Comparison of ENCODE assay signal across 18 mouse cellular contexts in the genomic region with DNA sequence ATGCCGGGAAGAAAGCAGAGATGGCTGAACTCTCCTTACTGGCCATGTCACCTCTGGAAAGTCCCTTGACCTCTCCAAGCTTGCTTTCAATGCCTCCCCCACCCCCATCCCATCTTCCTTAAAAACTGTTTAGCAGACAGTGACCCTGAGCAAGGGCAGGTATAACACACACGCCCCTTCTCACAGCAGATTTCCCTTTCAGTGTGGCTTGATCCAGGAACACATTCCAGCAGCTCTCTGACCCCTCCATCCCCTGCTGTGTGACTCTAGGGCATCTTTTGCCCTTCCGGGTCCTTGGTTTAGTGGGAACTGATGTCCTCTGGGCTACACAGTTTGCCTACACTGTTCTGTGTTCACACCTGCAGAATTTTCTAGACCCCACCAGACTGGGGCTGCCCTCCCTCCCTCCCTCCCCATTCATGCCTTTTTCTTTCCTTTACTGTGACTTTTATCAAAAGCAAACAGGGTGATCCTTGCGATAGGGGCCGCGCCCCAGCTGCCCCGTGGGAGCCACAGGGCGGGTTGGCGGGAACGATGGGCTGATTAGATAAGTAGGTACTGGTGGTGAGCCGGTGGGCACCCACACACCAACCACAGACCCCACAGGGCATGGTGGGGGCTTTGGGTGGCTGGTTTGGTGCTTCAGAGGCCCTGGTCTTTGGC. TPM values are rescaled to one million over a fixed set of nuclear protein-coding genes. Genes with fewer than 3 reads are reported as not detected.
A peak's percentile ranks its signal among the peaks of the same experiment; 100 is the strongest.
DNase-seq lines count a peak whose midpoint lies in the region; ATAC-seq and TF ChIP-seq lines count a peak whose summit lies in the region.
"Had no signal": no experiment of that assay in that cellular context is flagged by ENCODE, and none has a peak within 500 bp of the region (broad histone marks: within the 10 kb centered on the region; RNA-seq: fewer than 3 reads in every experiment).

No protein-coding gene starts in this region.

- 72% methylated on average over 11 of the region's 11 CpGs for WGBS in spleen, adult 2 months
- 16% methylated on average over 11 of the region's 11 CpGs for WGBS in liver, embryonic 13.5 days (ENCODE audit: insufficient replicate concordance)
- WGBS in kidney, embryonic 15.5 days = 73% methylated on average over 11 of the region's 11 CpGs

- H3K36me3 ChIP-seq in erythroblast, embryonic 14.5 days (ENCODE audit: control insufficient read depth) = peaks cover 99% of the 10 kb centered on the region
- H3K36me3 ChIP-seq in spleen, adult 2 months (ENCODE audit: control insufficient read depth, insufficient read depth, low read length) = no peaks in the 10 kb centered on the region
- H3K36me3 ChIP-seq in liver, embryonic 13.5 days = peaks cover 84% of the 10 kb centered on the region
- H3K36me3 ChIP-seq in kidney, embryonic 15.5 days = peaks cover 3% of the 10 kb centered on the region; the same call in 1 of the 2 replicates
- H3K36me3 ChIP-seq: limb, embryonic 12.5 days; midbrain, embryonic 12.5 days had no signal

- peak overlapping the region; percentile 6; the same call in 1 of the 2 replicates for H3K27ac ChIP-seq in spleen, adult 2 months (ENCODE audit: insufficient read depth, low read length)
- H3K27ac ChIP-seq in liver, embryonic 13.5 days = peak overlapping the region; percentile 97
- H3K27ac ChIP-seq in kidney, embryonic 15.5 days = no peak overlapping the region
- H3K27ac ChIP-seq: limb, embryonic 12.5 days; midbrain, embryonic 12.5 days had no signal

- no peak for TF ChIP-seq POLR2A in spleen, adult 2 months (IDR thresholded peaks at IDR 0.05; ENCODE audit: low read depth, low read length)

- H3K4me1 ChIP-seq in erythroblast, embryonic 14.5 days (ENCODE audit: control insufficient read depth) = peaks cover 100% of the 10 kb centered on the region
- peaks cover 21% of the 10 kb centered on the region for H3K4me1 ChIP-seq in spleen, adult 2 months (ENCODE audit: control insufficient read depth, insufficient read depth, insufficient read length)
- H3K4me1 ChIP-seq in liver, embryonic 13.5 days (replicated peaks) = peaks cover 100% of the 10 kb centered on the region
- H3K4me1 ChIP-seq in kidney, embryonic 15.5 days = peaks cover 68% of the 10 kb centered on the region

- ATAC-seq in erythroblast, adult 5-6 weeks (replicated peaks; ENCODE audit: low FRiP score, poor library complexity, severe bottlenecking) = no peak
- ATAC-seq in liver, embryonic 13.5 days (ENCODE audit: low read depth) = no peak
- ATAC-seq in kidney, embryonic 15.5 days (replicated peaks; ENCODE audit: low FRiP score) = no peak
- ATAC-seq: activated CD4-positive, CD25-positive, alpha-beta regulatory T cell, adult 4 months had no signal

- no peaks in the 10 kb centered on the region for H3K9me3 ChIP-seq in erythroblast, embryonic 14.5 days (ENCODE audit: control insufficient read depth, low read length)
- H3K9me3 ChIP-seq in liver, embryonic 13.5 days (replicated peaks) = no peaks in the 10 kb centered on the region
- H3K9me3 ChIP-seq in kidney, embryonic 15.5 days (replicated peaks) = no peaks in the 10 kb centered on the region
- H3K9me3 ChIP-seq: limb, embryonic 12.5 days; midbrain, embryonic 12.5 days had no signal

- peak overlapping the region; percentile 54 for H3K4me2 ChIP-seq in liver, embryonic 13.5 days
- H3K4me2 ChIP-seq in kidney, embryonic 15.5 days = no peak overlapping the region
- H3K4me2 ChIP-seq: limb, embryonic 12.5 days; midbrain, embryonic 12.5 days had no signal

- no peaks in the 10 kb centered on the region for H3K27me3 ChIP-seq in erythroblast, embryonic 14.5 days (ENCODE audit: control insufficient read depth)
- H3K27me3 ChIP-seq in spleen, adult 2 months (ENCODE audit: control insufficient read depth, insufficient read depth, low read length) = no peaks in the 10 kb centered on the region
- H3K27me3 ChIP-seq in liver, embryonic 13.5 days = no peaks in the 10 kb centered on the region
- H3K27me3 ChIP-seq in kidney, embryonic 15.5 days = no peaks in the 10 kb centered on the region

- H3K9ac ChIP-seq in liver, embryonic 13.5 days = peak overlapping the region; percentile 99
- no peak overlapping the region for H3K9ac ChIP-seq in kidney, embryonic 15.5 days
- H3K9ac ChIP-seq: midbrain, embryonic 12.5 days had no signal

- DNase-seq in spleen, adult 2 months (ENCODE audit: low read depth in 1 of 2, low spot score in 2 of 2) = no peak
- DNase-seq in spleen, postnatal 14 days (ENCODE audit: low spot score in 2 of 2) = no peak
- peak; percentile 72 for DNase-seq in liver, embryonic 13.5 days
- no peak for DNase-seq in testis, postnatal 10 days (ENCODE audit: low spot score)
- DNase-seq in thymus, postnatal 14 days = no peak
- DNase-seq: cerebellum, adult 11-12 months; heart, postnatal 4 days; lung, postnatal 14 days; thymus, postnatal 4 days had no signal

- peak overlapping the region; percentile 33 for H3K4me3 ChIP-seq in erythroblast, embryonic 14.5 days (replicated peaks)
- H3K4me3 ChIP-seq in spleen, adult 2 months (ENCODE audit: extremely low read depth, insufficient read depth, insufficient read length) = no peak overlapping the region
- H3K4me3 ChIP-seq in liver, embryonic 13.5 days (replicated peaks) = 0 out of 2 replicates have a peak overlapping the region, but pooled peaks have one; percentile 8
- H3K4me3 ChIP-seq in kidney, embryonic 15.5 days (replicated peaks) = no peak overlapping the region
- H3K4me3 ChIP-seq: limb, embryonic 12.5 days; midbrain, embryonic 12.5 days had no signal

- no peak for TF ChIP-seq CTCF in spleen, adult 2 months (IDR thresholded peaks at IDR 0.05; ENCODE audit: extremely low read depth, insufficient read depth, insufficient read length, insufficient replicate concordance)

RNA-seq across cellular contexts. Expression of a gene that starts 37.2 kb away (rescaled TPM):
- polyA plus RNA-seq in erythroblast, embryonic 14.5 days (2012) = 331 and 361 TPM in 2 replicates
- 54.2 and 55.4 TPM in 2 replicates for total RNA-seq in erythroblast, adult 5-6 weeks (2015; ENCODE audit: low replicate concordance)
- total RNA-seq in erythroblast, adult 5-6 weeks (2017; ENCODE audit: low replicate concordance) = 196 and 459 TPM in 2 replicates
- 73.3 and 113 TPM in 2 replicates for polyA plus RNA-seq in spleen, adult 2 months (2012; rRNA removed)
- polyA plus RNA-seq in liver, embryonic 13.5 days (2015; fragmentation: Nextera tagmentation; extraction: Ambion mirVana) = 10.0 and 11.7 TPM in 2 replicates
- polyA plus RNA-seq in kidney, embryonic 15.5 days (2015; fragmentation: Nextera tagmentation; extraction: Ambion mirVana) = 2.2 and 2.4 TPM in 2 replicates

RNA-seq across cellular contexts. Expression of a gene that starts 41.4 kb away (rescaled TPM):
- polyA plus RNA-seq in erythroblast, embryonic 14.5 days (2012) = not detected in 2 replicates
- not detected in 2 replicates for total RNA-seq in erythroblast, adult 5-6 weeks (2015; ENCODE audit: low replicate concordance)
- not detected in 2 replicates for total RNA-seq in erythroblast, adult 5-6 weeks (2017; ENCODE audit: low replicate concordance)
- polyA plus RNA-seq in spleen, adult 2 months (2012; rRNA removed) = 0.12 TPM in 1 of 2 replicates, not detected in the other
- not detected in 2 replicates for polyA plus RNA-seq in liver, embryonic 13.5 days (2015; fragmentation: Nextera tagmentation; extraction: Ambion mirVana)
- not detected in 2 replicates for polyA plus RNA-seq in kidney, embryonic 15.5 days (2015; fragmentation: Nextera tagmentation; extraction: Ambion mirVana)
- total RNA-seq: adrenal gland, postnatal 4 days; heart, postnatal 4 days had no signal
- polyA plus RNA-seq: activated CD4-positive, CD25-positive, alpha-beta regulatory T cell, adult 4 months; gonadal fat pad, adult 2 months; intestine, embryonic 14.5 days; limb, embryonic 12.5 days; midbrain, embryonic 12.5 days had no signal

RNA-seq across cellular contexts. Expression of a gene that starts 57.2 kb away (rescaled TPM):
- 10.0 and 10.5 TPM in 2 replicates for polyA plus RNA-seq in erythroblast, embryonic 14.5 days (2012)
- total RNA-seq in erythroblast, adult 5-6 weeks (2015; ENCODE audit: low replicate concordance) = 10.8 and 14.2 TPM in 2 replicates
- total RNA-seq in erythroblast, adult 5-6 weeks (2017; ENCODE audit: low replicate concordance) = 22.2 and 31.5 TPM in 2 replicates
- 29.1 and 30.2 TPM in 2 replicates for polyA plus RNA-seq in spleen, adult 2 months (2012; rRNA removed)
- 30.2 and 35.0 TPM in 2 replicates for polyA plus RNA-seq in liver, embryonic 13.5 days (2015; fragmentation: Nextera tagmentation; extraction: Ambion mirVana)
- polyA plus RNA-seq in kidney, embryonic 15.5 days (2015; fragmentation: Nextera tagmentation; extraction: Ambion mirVana) = 53.2 and 53.9 TPM in 2 replicates

Comparison
In these comparisons a context has a peak if more than half of its experiments do, and no peak if none do; other contexts are left out.
1. H3K4me3 ChIP-seq: peak in erythroblast, embryonic 14.5 days (single experiment) and liver, embryonic 13.5 days (single experiment); none in spleen, adult 2 months (single experiment) and kidney, embryonic 15.5 days (single experiment).